Mouse (Mus musculus) CD4-positive helper T cell, adult 2 months (primary cell): Measurements from ENCODE around the gene Timm50.

Experiments used
- DNase-seq: peaks from one replicate; pipeline ENCODE4 v3.0.0-alpha.2; 2012; ENCODE audit warnings: low read depth, missing footprints, low spot score

Gene Timm50

GRCm38 (mm10) chr7:28311926-28312543, at the start of gene Timm50:
Timm50 (minus strand) TSS chr7:28312072.
- DNase-seq = peak; percentile 96

GRCm38 (mm10) chr7:28360291-28360690, 48.4 kb upstream of the Timm50 start:
- DNase-seq = no peak

GRCm38 (mm10) chr7:28359854-28360253, 48.0 kb upstream of the Timm50 start:
- DNase-seq = no peak

- DNase-seq = no peak
Measured at GRCm38 (mm10) chr7:28358431-28358830, 46.6 kb upstream of the Timm50 start.

- no peak for DNase-seq
Measured at GRCm38 (mm10) chr7:28357984-28358383, 46.1 kb upstream of the Timm50 start.

GRCm38 (mm10) chr7:28356981-28357380, 45.1 kb upstream of the Timm50 start:
- DNase-seq = no peak

- peak; percentile 62 for DNase-seq
Measured at GRCm38 (mm10) chr7:28355221-28355620, 43.3 kb upstream of the Timm50 start.

GRCm38 (mm10) chr7:28354596-28354995, 42.7 kb upstream of the Timm50 start:
- no peak for DNase-seq

GRCm38 (mm10) chr7:28354113-28354581, 42.3 kb upstream of the Timm50 start:
- no peak for DNase-seq

- peak; percentile 28 for DNase-seq
Measured at GRCm38 (mm10) chr7:28353267-28353666, 41.4 kb upstream of the Timm50 start.

- no peak for DNase-seq
Measured at GRCm38 (mm10) chr7:28351676-28352191, 39.9 kb upstream of the Timm50 start.

- peak; percentile 97 for DNase-seq
Measured at GRCm38 (mm10) chr7:28350155-28350883, 38.4 kb upstream of the Timm50 start, which contains the start of gene Rps16. Rps16 (plus strand) TSS chr7:28350652.

- no peak for DNase-seq
Measured at GRCm38 (mm10) chr7:28348601-28349000, 36.7 kb upstream of the Timm50 start.

- DNase-seq = no peak
Measured at GRCm38 (mm10) chr7:28347746-28348145, 35.9 kb upstream of the Timm50 start.

GRCm38 (mm10) chr7:28344637-28345036, 32.8 kb upstream of the Timm50 start:
- peak; percentile 83 for DNase-seq

- no peak for DNase-seq
Measured at GRCm38 (mm10) chr7:28341381-28341780, 29.5 kb upstream of the Timm50 start.

GRCm38 (mm10) chr7:28339213-28339917, 27.5 kb upstream of the Timm50 start:
- peak; percentile 79 for DNase-seq

- DNase-seq = peak; percentile 99
Measured at GRCm38 (mm10) chr7:28338108-28338998, 26.5 kb upstream of the Timm50 start, which contains the start of gene Supt5. Supt5 (minus strand) TSS chr7:28338746.

GRCm38 (mm10) chr7:28335471-28335870, 23.6 kb upstream of the Timm50 start:
- DNase-seq = no peak

- no peak for DNase-seq
Measured at GRCm38 (mm10) chr7:28334534-28334933, 22.7 kb upstream of the Timm50 start.

GRCm38 (mm10) chr7:28328260-28328659, 16.4 kb upstream of the Timm50 start:
- DNase-seq = no peak
